Mouse (Mus musculus): ENCODE results near the gene Hoxd1. TPM values are rescaled to one million over a fixed set of nuclear protein-coding genes. Genes with fewer than 3 reads are reported as not detected.

The Hoxd1 gene
- total RNA-seq, 2 experiments from 2014 or later: not detected

DNA sequence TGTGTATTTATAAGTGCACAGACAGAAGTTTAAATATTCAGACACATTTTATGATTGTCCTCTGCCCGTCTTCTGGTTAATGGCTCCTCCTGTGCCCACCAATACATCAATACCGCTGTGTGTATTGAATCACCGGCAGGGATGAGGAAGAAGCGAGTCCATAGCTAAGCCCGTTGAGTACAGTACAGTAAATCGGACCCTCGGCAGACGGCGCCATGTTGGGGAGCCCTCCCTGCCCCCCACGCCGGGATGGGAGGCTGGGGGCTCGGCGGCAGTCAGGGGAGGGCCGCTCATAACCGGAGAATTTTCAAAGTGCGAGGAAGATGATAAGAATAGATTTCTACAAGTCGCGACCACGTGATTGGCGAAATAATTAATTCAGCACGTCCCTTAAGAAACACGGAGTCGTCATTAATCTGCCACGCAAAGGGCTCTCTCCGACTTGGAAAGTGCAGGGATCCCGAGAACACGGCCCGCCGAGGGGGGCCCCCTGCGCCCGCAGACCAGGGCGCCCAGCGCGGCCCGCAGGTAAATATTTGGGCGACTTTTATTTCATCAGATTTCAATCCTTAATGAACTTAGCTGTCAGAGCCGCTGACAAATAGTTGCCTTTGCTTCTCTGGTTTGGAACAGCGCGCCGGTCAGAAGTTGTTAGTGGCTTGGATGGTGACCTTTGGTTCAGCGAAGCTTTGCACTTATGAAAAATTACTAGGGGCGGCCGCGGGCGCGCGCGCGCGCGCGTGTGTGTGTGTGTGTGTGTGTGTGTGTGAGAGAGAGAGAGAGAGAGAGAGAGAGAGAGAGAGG lies 30.1 kb upstream of the Hoxd1 start:
- intact Hi-C loops (cut with DNase I): no loop called here
- no peak for DNase-seq

DNA sequence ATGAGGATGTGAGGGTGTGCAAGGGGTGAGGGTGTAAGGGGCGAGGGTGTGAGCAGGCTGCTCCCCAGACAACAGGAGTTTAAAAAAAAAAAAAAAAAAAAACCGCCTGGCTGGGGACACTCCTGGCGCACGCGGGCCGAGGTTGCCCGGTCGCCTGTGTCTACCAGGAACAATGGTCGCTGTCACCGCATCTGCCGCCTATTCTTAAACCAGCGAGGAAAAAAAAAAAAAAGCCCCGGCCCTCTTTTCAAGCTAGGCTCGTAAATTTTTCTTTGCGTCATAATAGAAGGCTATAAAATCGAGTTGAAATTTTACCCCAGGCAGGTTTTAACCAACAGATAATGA lies 29.5 kb upstream of the Hoxd1 start:
- DNase-seq: no peak
- intact Hi-C loops (cut with DNase I): no loop called here

DNA sequence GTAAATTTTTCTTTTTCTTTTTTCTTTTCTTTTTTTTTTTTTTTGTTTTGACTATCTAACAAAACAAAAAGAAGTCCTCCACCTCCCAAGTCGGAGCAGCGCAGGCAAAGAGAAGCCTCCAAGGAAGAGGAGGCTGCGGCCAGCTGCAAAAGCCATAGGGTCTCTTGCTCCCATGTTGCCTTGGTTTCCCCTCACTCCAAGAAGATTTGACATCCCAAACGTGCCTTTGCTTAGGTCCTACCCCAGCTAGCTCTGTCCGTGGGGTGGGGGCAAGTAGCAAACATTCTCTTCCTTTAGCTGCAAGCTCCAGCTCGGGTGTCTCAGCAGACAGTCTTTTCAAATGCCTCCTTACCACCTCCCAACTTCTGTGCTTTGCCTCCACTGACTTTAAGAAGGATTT lies 29.0 kb upstream of the Hoxd1 start:
- DNase-seq: no peak
- intact Hi-C loops (cut with DNase I): no loop called here

DNA sequence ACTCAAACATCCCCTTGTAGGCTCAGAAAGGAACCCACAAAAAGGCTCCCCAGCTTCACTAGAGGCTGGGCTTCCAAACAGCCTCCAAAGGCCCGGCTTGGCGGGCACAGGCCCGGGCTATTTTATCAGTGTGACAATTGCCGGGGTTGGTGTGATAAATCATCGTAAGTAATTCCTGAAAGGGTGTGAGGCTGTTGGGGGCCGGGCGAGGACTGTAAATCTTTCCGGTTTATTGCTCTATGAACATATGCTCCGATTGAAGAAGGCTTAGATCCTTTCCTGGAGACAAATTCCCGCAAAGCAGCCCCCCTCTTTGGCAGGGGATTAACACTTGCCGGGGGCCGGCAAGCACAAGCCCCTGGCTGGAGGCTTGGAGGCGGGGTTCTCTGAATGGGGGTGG lies 28.3 kb upstream of the Hoxd1 start:
- no peak for DNase-seq
- intact Hi-C loops (cut with DNase I): no loop called here

DNA sequence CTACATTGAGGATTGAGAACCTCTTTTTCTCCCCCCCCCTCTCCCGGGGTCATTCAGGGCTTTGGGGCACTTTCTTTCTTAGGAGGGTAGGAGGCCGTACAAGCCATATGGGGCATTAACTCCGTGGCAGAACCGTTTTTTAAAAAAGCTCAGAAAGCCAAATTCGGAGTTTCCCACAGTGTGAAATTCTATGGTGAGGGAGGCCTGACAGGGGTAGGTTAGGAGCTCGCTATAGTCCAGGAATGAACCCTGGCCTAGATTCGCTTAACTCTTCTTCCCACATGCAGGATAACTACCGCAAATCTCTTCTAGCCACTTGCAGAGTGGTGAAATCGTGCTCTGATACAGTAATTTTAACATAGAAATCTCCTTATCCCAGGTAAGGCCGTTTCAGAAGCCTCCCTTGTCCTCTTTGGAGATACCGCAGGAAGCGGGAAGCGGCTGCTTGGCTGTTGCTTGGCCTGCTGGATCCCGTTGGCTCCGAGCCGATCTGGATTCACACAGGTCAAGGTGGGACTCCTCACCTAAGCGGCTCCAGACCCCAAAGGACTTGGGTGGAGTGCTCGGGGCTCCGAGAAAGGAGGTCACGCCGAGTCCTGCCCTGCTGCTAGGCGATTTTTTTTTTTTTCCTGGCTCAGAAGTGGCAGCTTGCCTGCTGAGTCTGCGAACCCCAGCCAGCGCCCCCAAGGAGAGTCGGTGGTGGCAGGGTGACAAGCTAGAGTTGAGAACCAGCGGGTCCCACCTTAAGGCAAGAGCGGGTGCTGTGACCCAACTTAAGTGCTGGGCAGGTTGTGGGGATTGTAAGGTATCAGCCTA lies 27.6 kb upstream of the Hoxd1 start:
- intact Hi-C loops (cut with DNase I): no loop called here
- no peak for DNase-seq

DNA sequence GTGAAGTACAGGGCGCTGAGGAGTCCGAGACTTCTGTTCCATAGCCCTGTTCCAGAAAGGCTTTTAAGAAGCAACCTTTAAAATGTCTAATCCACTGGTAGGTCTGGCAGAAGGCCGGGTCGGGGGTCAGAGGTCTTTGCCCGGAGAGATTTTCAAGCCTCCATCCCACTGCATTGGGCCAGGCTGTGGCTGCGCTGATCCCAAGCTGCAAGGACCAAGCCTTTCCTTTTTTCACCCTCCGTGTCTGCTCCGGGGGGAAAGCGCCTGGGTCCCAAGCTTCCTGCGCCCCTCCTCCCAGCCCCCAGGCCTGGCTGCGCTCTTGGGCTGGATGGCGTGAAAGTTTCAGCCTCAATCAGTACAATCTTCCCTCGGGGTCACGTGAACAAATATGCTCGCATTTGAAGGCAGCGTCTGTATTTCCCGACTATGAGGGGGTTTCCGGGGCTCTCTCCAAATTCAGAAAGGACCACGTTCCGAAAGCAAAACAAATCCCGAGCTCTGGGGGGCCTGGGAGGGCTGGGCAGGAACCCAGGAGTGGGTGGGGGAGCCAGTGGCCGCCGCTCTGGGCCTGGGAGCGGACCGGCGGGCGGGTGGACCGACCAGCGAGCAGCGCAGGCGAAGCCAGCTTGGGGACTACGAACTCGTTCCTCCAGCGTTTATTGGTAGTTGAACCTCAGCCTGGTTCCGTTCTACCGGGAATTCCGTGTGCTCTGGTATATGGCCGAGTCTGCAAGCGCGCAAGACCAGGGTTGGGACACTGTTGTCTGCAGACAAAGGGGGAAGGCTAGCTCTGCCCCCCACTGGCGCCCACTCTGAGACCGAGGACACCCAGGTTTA lies 26.7 kb upstream of the Hoxd1 start:
- intact Hi-C loops (cut with DNase I): no loop called here
- DNase-seq: no peak

DNA sequence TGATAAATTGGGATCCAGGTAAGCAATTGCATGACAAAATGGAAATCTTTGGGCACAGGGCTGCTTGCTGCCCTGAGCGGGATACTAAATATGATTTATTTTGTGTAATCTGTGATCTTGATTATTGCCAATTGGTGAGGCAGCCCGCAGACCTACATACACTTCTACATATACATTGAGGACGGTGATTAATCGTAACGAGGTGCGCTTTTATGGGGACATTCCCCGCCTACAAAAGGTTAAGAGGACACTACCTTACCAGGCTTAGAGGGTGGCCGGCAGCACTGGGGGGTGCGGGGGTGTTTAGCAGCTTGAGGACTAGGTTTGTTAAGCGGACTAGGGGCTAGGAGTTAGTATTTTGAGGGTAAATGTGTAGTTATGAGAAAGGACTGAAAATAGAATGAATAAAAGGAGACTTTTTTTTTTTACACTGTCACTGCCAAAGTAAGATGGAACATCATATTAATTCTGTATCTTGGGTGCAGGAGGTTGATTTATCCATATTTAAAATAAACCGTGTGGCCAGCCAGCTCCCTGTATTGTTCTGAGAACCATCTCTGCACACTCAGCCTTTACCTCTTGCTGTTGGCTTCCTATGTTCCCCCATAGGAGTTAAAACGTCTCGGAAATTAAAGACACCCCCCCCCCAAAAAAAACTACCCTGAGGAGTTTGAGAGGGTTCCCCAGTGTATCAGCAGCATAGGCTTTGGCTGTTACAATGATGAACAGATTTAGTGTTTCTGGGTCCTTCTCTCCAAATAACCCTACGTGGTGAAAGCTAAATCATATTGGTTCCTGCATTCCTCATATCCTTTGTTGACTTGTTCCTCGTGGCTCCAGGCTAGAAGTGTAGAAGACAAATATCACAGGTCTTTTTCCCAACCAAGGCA lies 25.8 kb upstream of the Hoxd1 start:
- intact Hi-C loops (cut with DNase I): no loop called here
- DNase-seq: no peak

DNA sequence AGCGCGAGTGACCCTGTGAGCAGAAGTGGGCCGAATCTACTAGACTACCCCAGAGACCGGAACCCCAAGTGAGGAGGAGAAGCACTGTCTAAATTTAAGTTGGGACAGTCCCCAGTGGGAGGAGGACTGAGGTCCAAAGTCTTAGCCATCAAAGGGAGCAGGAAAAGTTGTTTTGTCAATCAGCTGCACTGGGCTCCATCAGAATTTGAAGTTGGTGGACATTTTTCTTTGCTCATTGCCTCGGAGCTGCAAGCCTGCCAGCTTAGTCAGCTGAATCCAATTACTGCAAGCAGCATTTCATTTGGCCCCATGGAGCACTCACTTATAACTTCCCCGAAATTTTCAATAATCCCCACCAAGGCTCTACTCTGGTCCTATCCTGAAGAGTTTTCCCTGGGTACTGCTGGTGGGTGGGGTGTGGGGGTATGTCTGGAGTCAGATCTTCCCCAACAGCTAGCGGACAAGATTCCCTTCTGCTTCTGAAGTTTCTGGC lies 25.2 kb upstream of the Hoxd1 start:
- intact Hi-C loops (cut with DNase I): no loop called here

DNA sequence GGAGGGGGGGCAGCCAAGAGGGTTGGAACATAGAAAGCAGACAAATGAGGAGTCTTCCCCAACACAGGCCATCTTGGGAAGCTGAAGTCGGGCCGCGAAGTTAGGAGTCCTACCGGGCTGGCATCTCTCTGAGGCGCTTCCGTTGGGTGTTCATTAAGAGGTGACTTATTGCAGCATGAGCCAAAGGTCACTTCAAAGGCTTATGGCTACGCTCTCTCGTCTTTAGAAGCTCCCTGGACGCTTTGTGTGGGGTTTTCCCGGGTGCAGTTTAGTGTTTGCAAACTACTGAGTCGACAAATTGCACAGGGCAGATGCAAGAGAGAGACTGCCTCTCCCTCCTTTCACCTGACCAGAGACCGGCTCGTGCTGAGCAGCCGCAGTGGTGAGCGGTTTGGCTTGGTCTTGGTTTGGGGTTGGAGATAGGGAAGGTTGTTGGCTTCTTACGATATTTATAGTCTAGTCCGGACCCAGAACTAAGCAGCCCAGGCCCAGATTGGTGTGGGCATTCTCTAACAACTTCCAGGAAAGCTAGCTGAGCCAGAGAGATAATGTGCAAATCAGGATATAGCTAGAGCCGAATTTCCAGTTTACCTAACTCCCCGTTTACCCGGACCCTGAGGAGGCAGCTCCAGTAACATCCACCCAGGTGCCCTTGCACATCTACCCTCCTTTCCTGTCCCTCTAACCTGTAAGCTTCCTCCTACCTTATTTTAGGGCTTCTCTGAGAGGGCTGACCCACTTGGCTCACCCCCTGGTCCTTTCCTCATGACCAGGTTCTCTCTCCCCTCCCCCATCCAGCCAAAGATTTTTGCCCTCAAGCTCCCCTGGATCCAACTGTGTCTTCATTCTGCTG lies 23.9 kb upstream of the Hoxd1 start:
- intact Hi-C loops (cut with DNase I): no loop called here
- no peak for DNase-seq

More for the DNA sequence above, 25.2 kb upstream of the Hoxd1 start:
- DNase-seq: no peak

DNA sequence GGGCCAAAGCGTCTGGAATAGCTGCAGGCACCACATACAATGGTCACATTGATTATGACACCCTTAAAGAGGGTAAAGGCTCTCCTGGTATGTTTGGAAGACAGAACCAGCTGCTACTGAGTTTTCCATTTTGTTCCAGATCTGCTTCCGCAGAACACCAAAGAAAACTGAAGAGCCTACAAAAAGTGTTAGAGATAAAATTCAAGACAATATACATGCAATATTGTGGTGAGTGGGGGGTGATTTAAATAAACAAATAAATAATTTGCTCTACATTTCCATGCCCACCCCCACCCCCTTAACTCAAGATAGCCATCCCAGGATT lies 23.3 kb upstream of the Hoxd1 start:
- DNase-seq: no peak
- intact Hi-C loops (cut with DNase I): no loop called here

DNA sequence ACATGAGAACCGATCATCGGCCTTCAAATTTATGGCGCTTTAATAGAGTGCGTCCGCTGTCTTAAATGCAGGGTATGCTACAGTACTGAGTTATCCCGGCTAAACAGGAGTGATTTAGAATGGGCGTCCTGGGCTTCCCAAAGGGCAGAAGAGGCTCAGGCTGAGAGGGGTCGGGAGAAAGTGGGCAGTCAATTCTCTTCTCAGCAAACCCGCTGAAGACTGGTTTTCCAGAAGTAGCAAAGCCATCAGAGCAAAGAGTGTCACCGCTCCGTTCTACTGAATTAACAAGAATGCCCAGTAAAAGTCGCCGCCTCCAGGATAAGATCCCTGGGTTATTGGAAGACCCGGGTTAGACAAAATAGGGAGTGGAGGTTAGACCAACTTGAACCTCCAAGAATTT lies 22.9 kb upstream of the Hoxd1 start:
- intact Hi-C loops (cut with DNase I): no loop called here

DNA sequence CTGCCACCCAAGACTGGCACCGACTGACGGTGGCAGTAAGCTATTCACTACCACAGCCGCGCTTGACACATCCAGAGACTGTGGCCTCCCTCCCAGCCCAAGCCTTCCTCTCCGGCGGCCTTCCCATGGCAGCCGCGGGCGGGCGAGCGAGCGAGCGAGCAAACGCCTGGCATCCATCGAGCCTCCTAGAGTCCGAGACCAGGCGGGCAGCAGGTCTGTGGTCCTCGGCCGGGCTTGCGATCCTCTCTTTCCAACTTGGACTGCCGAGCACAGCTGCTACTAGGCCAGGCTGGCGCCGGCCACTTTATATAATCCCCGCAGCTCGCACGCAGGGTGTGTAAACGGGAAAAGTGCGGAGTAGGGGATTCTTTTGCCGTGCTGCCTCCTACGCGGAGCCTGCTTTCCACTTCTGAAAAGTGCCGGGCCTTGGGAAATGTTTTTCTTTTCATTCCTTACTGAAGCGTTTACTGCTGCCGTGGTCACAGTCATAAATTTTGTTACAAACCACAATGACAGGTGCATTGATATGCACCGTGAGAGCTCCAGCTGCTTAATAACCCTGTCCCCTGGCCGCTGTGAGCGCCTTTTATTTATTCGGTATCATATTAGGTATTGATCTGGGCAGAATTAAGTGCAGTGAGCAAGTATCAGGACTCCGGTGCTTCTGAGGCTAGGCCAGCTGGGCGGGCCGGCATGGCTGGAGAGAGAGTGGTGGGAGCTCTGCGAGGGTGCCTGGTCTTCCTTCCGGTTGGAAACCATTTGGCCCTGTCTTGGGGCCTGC lies 22.3 kb upstream of the Hoxd1 start:
- DNase-seq: no peak
- intact Hi-C loops (cut with DNase I): no loop called here

More for the DNA sequence above, 22.9 kb upstream of the Hoxd1 start:
- DNase-seq: no peak

DNA sequence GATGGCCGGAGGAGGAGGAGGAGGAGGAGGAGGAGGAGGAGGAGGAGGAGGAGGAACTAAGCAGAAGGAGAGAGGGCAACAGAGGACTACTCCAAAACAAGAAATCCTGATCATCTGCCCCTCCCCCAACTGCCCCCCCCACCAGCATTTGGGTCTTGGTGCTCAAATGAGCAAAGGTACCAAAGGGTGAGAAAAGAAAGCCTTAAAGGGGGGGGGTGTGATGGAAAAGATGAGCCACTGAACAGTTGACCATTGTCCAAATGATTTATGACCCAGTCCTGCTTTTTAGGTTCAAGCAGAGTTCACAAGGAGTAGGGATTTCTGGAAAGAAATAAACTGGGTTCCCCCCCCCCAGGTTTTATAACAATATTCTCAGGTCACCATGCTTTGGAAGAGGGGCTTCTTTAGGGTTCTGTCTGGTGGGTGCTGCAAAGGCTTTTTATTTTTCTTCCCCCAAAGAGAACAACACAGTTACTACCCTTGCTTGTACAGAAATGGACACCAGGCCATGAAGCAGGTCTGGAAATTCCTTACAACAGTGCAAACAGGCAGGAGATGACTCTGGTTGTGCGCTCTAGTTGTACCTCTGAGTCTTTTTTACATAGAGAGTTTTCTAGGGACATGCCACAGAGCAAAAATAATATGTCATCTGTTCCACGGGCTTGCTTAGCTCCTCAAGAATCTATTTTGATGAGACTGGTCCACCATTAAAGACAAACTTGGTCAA lies 21.4 kb upstream of the Hoxd1 start:
- intact Hi-C loops (cut with DNase I): no loop called here
- no peak for DNase-seq

DNA sequence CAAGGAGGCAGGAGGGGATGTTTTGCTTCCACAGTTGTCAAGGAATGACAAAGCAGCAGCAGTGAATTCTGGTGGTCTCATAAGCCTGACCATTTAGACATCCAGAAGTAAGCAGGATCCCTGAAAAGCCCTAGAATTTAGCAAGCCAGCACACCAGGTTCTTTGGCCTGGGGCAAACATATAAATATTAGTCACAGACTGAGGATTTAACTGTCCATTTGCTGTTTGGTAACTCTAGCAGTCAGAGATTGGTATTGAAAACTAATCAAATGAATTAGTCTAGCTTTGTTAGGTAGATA lies 20.9 kb upstream of the Hoxd1 start:
- no peak for DNase-seq
- intact Hi-C loops (cut with DNase I): no loop called here

DNA sequence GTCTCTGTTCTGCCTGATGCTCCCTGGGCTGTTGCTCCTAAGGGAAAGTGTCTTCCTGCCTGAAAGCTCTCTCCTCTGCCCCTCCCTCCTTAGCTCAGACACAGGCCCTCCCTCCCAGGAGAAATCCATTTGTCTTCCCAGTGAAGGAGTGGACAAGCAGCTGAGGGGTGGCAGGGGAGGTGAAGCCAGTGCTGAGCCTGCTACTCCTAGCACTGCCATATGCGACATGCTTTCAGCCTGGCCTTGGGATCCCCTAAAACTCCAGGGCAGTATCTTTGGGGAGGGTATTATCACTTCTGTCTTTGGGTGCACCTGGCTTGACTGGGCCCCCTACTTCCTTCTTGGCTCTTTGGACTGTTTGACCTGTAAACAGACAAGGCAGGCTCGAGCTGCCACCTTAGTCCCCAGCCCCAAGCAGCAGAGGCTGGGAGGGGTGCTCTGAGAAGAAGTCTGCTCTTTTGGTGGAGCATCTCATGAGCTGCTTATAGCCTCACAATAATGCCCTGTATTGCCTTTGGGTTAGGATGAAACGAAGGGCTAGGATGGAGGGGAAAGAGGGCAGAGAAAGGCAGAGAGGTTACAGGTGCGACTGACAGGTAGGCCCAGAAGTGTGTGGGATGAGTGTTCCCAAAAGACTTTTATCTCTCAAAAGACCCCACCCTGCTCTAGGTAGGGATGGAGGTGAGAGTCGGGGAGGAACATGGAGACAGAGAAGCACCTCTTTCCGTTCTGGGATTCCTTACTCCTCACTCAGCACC lies 17.1 kb upstream of the Hoxd1 start:
- intact Hi-C loops (cut with DNase I): no loop called here
- no peak for DNase-seq

DNA sequence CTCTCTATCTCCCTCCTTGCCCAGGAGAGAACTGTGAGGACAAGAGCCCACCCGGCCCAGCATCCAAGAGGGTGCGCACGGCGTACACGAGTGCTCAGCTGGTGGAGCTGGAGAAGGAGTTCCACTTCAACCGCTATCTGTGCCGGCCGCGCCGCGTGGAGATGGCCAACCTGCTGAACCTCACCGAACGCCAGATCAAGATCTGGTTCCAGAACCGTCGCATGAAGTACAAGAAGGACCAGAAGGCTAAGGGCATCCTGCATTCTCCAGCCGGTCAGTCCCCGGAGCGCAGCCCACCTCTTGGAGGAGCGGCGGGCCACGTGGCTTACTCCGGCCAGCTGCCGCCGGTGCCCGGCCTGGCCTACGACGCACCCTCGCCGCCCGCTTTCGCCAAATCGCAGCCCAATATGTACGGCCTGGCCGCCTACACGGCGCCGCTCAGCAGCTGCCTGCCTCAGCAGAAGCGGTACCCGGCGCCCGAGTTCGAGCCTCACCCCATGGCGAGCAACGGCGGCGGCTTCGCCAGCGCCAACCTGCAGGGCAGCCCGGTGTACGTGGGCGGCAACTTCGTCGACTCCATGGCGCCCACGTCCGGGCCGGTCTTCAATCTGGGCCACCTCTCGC lies 16.4 kb upstream of the Hoxd1 start:
- intact Hi-C loops (cut with DNase I): no loop called here
- no peak for DNase-seq

DNA sequence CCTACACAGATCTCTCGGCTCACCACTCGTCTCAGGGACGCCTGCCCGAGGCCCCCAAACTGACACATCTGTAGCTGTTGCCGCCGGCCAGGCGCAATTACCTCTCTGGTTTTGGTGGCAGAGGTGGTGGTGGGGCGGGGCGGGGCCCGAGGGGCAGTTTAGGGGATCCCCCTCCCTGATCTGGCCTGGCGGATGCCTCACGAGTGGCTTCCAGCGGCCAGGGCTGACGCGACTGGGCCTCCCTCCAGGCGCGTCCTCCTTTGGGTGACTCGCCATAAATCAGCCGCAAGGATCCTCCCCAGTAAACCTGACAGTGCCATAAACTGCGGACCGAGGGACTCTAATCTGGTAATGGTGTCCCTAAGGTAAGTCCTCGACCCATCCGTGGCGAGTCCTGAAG lies 15.8 kb upstream of the Hoxd1 start:
- intact Hi-C loops (cut with DNase I): no loop called here
- DNase-seq: no peak
